Mouse (Mus musculus) midbrain, embryonic 15.5 days (tissue): Measurements from ENCODE around the gene Clasp2. TPM values are rescaled to one million over a fixed set of nuclear protein-coding genes. Genes with fewer than 3 reads are reported as not detected.

ENCODE experiments used
- ATAC-seq: fragments of 200-750 bp; cut with Nextera tagmentation; replicated peaks from 2 replicates; pipeline ENCODE4 v1.8.0; 2017; ENCODE audit warnings: moderate TSS enrichment
- H3K27ac ChIP-seq: fragments of 300-500 bp; sonication (generic); 2 replicates; pipeline ENCODE4 v1.5.1; 2015; ENCODE audit warnings: mild to moderate bottlenecking, inconsistent platforms
- H3K27me3 ChIP-seq: fragments of 300-500 bp; sonication (generic); replicated peaks from 2 replicates; pipeline ENCODE4 v1.6.1; 2015; ENCODE audit warnings: inconsistent platforms
- H3K36me3 ChIP-seq: fragments of 300-500 bp; sonication (generic); replicated peaks from 2 replicates; pipeline ENCODE4 v1.6.1; 2015; ENCODE audit warnings: inconsistent platforms
- H3K4me1 ChIP-seq: fragments of 300-500 bp; sonication (generic); 2 replicates; pipeline ENCODE4 v1.6.1; 2015; ENCODE audit warnings: inconsistent platforms
- H3K4me2 ChIP-seq: fragments of 300-500 bp; sonication (generic); 2 replicates; pipeline ENCODE4 v1.6.1; 2015; ENCODE audit warnings: inconsistent platforms, mild to moderate bottlenecking, moderate library complexity
- H3K4me3 ChIP-seq: fragments of 300-500 bp; sonication (generic); 2 replicates; pipeline ENCODE4 v1.5.1; 2015; ENCODE audit warnings: mild to moderate bottlenecking, inconsistent platforms
- H3K9ac ChIP-seq: fragments of 300-500 bp; sonication (generic); 2 replicates; pipeline ENCODE4 v1.6.1; 2015; ENCODE audit warnings: mild to moderate bottlenecking, inconsistent platforms
- H3K9me3 ChIP-seq: fragments of 300-500 bp; sonication (generic); 2 replicates; pipeline ENCODE4 v1.6.1; 2016; ENCODE audit warnings: inconsistent platforms
- whole genome bisulfite sequencing: fragments of 180-500 bp; shearing (Covaris S2); methylation state at CpG from one replicate; pipeline ENCODE4 v1.1.7; 2015; ENCODE audit warnings: mixed read lengths; 5-methylcytosine and 5-hydroxymethylcytosine counted together
- polyA plus RNA-seq: library from polyadenylated mRNA; unstranded; fragments of >200 nt; fragmentation: Nextera tagmentation; extraction: Ambion mirVana; gene quantifications from 2 replicates; pipeline ENCODE4 v1.2.1, GENCODE M21; 2015

Clasp2 gene
- polyA plus RNA-seq, 1 experiment from 2014 or later, result 143 TPM

DNA sequence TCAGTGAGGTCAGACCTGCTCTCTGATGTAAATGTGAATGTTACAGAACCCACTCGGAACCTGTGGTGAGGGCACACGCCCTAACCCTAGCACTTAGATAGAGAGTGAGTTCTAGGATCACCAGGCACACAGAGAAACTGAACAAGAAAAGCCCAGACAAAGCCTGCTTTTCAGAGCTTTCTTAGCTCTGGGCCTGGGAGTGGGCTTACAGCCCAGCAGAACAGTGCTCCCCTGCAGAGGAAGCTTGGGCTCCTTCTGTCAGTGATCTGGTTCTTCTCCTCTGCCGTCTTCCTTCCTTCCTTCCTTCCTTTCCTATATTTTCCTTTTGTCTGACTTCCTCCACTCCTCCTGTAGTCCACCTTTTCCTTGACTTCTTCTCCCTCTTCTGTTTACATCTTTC lies 61.5 kb downstream of the Clasp2 start:
- H3K4me1 ChIP-seq, result no peaks in the 10 kb centered on the region
- H3K9me3 ChIP-seq, result no peaks in the 10 kb centered on the region
- no peak overlapping the region for H3K27ac ChIP-seq
- H3K4me2 ChIP-seq, result no peak overlapping the region
- no peaks in the 10 kb centered on the region for H3K27me3 ChIP-seq
- 42% methylated on average over 3 of the region's 3 CpGs for WGBS
- no peak for ATAC-seq
- H3K36me3 ChIP-seq, result no peaks in the 10 kb centered on the region
- no peak overlapping the region for H3K4me3 ChIP-seq
- H3K9ac ChIP-seq, result no peak overlapping the region

GRCm38 (mm10) chr9:113803751-113804150 lies 62.5 kb downstream of the Clasp2 start:
- H3K9me3 ChIP-seq, result no peaks in the 10 kb centered on the region
- no peak overlapping the region for H3K9ac ChIP-seq
- no peaks in the 10 kb centered on the region for H3K36me3 ChIP-seq
- 78% methylated on average over 2 of the region's 2 CpGs for WGBS
- no peak for ATAC-seq
- H3K4me2 ChIP-seq, result no peak overlapping the region
- no peaks in the 10 kb centered on the region for H3K4me1 ChIP-seq
- H3K27me3 ChIP-seq, result no peaks in the 10 kb centered on the region
- H3K4me3 ChIP-seq, result no peak overlapping the region
- H3K27ac ChIP-seq, result no peak overlapping the region

DNA sequence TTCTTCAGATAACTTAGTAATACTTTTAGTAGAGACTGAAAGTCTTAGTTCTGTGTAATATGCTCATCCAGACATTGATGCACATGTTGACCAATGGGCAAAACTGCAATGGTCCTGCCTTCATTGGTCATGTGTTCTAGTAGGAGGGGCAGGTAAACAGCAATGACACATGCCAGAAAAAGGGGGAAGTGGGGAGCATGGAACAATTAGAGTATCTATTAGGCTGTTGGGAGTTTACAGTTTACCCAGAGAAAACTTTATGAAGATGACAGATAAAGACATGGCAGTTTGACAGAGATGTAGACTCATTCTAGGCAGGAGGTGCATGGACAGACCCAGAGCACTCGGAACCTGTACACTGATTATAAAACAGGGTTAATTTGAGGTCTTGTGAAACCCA lies 64.1 kb downstream of the Clasp2 start:
- 97% methylated on average over 1 of the region's 1 CpGs for WGBS
- H3K4me3 ChIP-seq, result no peak overlapping the region
- no peaks in the 10 kb centered on the region for H3K27me3 ChIP-seq
- no peaks in the 10 kb centered on the region for H3K36me3 ChIP-seq
- no peak overlapping the region for H3K4me2 ChIP-seq
- no peak overlapping the region for H3K27ac ChIP-seq
- no peak overlapping the region for H3K9ac ChIP-seq
- H3K4me1 ChIP-seq, result no peaks in the 10 kb centered on the region
- no peak for ATAC-seq
- no peaks in the 10 kb centered on the region for H3K9me3 ChIP-seq

DNA sequence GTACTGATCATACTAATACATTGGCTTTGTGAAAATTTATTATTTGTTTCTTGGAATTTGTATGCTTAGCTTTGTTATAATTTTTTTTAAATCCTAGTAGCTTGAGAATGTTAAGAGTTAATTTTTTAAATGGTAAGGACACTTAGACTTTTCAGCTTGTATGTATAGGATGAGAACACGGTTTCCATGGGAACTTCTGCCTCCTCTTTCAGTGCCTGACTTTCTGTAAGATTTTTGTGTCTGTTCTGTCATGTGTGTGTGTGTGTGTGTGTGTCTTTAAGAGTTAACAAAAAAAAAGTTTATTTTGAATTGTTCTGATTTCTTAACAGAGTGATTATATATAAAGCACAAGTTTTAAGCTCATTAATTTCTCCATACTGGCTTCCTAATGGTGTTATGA lies 70.1 kb downstream of the Clasp2 start:
- ATAC-seq, result no peak
- Histone ChIP-seq H3K9me3 (no peaks in the 10 kb centered on the region), H3K27me3 (no peaks in the 10 kb centered on the region), H3K4me3 (no peak overlapping the region), H3K36me3 (no peaks in the 10 kb centered on the region), H3K4me1 (peaks cover 30% of the 10 kb centered on the region), H3K4me2 (peak overlapping the region; percentile 56), H3K27ac (peak overlapping the region; percentile 37; the same call in 1 of the 2 replicates), H3K9ac (no peak overlapping the region)
- 43% methylated on average over 1 of the region's 1 CpGs for WGBS

DNA sequence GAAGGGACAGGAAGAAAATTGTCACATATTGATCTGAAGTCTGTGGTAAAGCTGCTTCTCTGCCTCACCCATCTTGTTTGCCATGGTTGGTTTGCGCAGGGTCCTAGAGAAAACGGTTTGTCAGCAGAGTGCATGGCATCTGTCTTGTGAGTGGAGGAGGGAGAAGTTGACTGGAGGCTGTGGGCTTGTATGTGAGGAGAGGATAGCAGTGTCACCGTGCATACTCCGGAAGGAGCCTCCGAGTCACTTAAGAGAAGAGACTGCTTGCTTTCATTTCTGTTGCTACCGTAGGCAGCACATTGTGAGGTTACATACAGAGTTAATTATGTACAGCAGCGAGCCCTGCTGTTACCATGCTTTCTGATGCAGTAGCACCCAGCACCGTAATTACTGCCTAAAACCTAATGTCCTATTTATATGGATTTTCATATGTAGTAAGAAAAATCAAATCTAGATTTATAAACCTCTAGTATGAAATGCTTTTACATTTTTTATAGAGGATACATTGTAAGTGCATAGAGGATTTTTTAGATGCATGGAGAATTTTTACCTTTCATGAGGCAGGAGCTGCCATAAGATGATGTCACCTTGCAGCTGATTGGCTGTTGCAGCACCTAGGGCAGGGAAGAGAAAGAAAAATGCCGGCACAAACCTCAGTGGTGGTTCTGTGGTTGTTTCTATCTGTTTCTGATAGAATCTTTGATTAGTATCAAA lies 70.8 kb downstream of the Clasp2 start:
- H3K4me2 ChIP-seq, result peak overlapping the region; percentile 56
- peaks cover 33% of the 10 kb centered on the region for H3K4me1 ChIP-seq
- H3K27me3 ChIP-seq, result no peaks in the 10 kb centered on the region
- peak overlapping the region; percentile 53 for H3K4me3 ChIP-seq
- H3K9ac ChIP-seq, result peak overlapping the region; percentile 69
- peak; percentile 94 for ATAC-seq
- 13% methylated on average over 9 of the region's 9 CpGs for WGBS
- peak overlapping the region; percentile 96 for H3K27ac ChIP-seq
- H3K36me3 ChIP-seq, result no peaks in the 10 kb centered on the region
- H3K9me3 ChIP-seq, result no peaks in the 10 kb centered on the region

- ATAC-seq, result peak; percentile 74
- Histone ChIP-seq H3K9ac (peak overlapping the region; percentile 69), H3K27ac (peak overlapping the region; percentile 96), H3K9me3 (no peaks in the 10 kb centered on the region), H3K36me3 (no peaks in the 10 kb centered on the region), H3K4me1 (peaks cover 33% of the 10 kb centered on the region), H3K4me3 (peak overlapping the region; percentile 53), H3K4me2 (peak overlapping the region; percentile 56), H3K27me3 (no peaks in the 10 kb centered on the region)
- 58% methylated on average over 4 of the region's 4 CpGs for WGBS
These were observed 71.4 kb downstream of the Clasp2 start for GRCm38 (mm10) chr9:113812671-113813001.

DNA sequence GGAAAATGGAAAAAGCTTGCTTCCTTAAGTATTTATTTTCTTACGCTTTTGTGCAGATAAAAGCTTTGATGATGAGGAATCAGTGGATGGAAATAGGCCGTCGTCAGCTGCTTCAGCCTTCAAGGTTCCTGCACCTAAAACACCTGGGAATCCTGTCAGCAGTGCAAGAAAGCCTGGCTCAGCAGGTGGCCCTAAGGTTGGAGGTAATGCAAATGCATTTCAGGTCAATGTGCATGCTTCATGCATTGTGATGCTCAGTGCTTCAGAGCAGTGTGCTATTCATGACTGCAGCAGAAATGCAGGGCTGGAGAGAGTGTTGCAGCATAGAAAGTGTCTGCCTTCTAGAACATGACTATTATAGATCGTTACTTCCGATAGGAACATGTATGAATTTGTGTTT lies 71.8 kb downstream of the Clasp2 start:
- H3K36me3 ChIP-seq, result no peaks in the 10 kb centered on the region
- 62% methylated on average over 5 of the region's 5 CpGs for WGBS
- H3K27me3 ChIP-seq, result no peaks in the 10 kb centered on the region
- peak overlapping the region; percentile 53 for H3K4me3 ChIP-seq
- peak overlapping the region; percentile 55 for H3K9ac ChIP-seq
- H3K4me1 ChIP-seq, result peaks cover 33% of the 10 kb centered on the region
- H3K27ac ChIP-seq, result peak overlapping the region; percentile 54
- no peaks in the 10 kb centered on the region for H3K9me3 ChIP-seq
- H3K4me2 ChIP-seq, result peak overlapping the region; percentile 56
- ATAC-seq, result peak; percentile 46; the same call in 1 of the 2 replicates

GRCm38 (mm10) chr9:113815836-113816235 lies 74.6 kb downstream of the Clasp2 start:
- Histone ChIP-seq H3K27ac (no peak overlapping the region), H3K9me3 (no peaks in the 10 kb centered on the region), H3K4me2 (no peak overlapping the region), H3K9ac (no peak overlapping the region), H3K27me3 (no peaks in the 10 kb centered on the region), H3K36me3 (no peaks in the 10 kb centered on the region), H3K4me1 (peaks cover 32% of the 10 kb centered on the region), H3K4me3 (no peak overlapping the region)
- ATAC-seq, result no peak
- WGBS, result 79% methylated on average over 2 of the region's 2 CpGs

DNA sequence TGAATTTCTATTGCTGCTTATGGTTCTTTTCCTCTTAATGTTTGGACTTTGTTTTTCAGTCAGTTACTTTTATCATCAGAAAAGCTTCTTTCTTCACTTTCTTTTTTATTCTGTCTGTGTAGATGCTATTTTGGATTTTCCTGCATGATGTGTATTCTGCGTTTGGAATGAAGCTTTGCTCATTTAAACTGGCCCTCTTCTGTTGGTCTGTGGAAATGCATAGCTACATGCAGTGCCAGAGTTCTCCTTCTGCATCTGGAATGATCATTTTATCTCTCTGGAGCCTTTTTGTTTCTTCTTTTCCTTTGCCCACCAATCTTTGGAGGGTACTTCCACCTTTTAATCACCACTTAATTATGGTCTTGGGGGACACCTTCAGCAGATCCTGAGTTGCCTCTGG lies 80.9 kb downstream of the Clasp2 start:
- no peak overlapping the region for H3K4me3 ChIP-seq
- no peak for ATAC-seq
- H3K4me1 ChIP-seq, result 0 out of 2 replicates have a peak, but pooled peaks cover 2% of the 10 kb centered on the region
- no peaks in the 10 kb centered on the region for H3K27me3 ChIP-seq
- no peaks in the 10 kb centered on the region for H3K9me3 ChIP-seq
- H3K27ac ChIP-seq, result no peak overlapping the region
- no peaks in the 10 kb centered on the region for H3K36me3 ChIP-seq
- WGBS, result 47% methylated on average over 1 of the region's 1 CpGs
- H3K9ac ChIP-seq, result no peak overlapping the region
- no peak overlapping the region for H3K4me2 ChIP-seq

- H3K4me3 ChIP-seq, result no peak overlapping the region
- H3K27me3 ChIP-seq, result no peaks in the 10 kb centered on the region
- ATAC-seq, result no peak
- no peaks in the 10 kb centered on the region for H3K36me3 ChIP-seq
- no peaks in the 10 kb centered on the region for H3K9me3 ChIP-seq
- no peak overlapping the region for H3K27ac ChIP-seq
- no peak overlapping the region for H3K9ac ChIP-seq
- no peaks in the 10 kb centered on the region for H3K4me1 ChIP-seq
- 72% methylated on average over 9 of the region's 9 CpGs for WGBS
- no peak overlapping the region for H3K4me2 ChIP-seq
These were observed 87.4 kb downstream of the Clasp2 start for GRCm38 (mm10) chr9:113828719-113829118.

DNA sequence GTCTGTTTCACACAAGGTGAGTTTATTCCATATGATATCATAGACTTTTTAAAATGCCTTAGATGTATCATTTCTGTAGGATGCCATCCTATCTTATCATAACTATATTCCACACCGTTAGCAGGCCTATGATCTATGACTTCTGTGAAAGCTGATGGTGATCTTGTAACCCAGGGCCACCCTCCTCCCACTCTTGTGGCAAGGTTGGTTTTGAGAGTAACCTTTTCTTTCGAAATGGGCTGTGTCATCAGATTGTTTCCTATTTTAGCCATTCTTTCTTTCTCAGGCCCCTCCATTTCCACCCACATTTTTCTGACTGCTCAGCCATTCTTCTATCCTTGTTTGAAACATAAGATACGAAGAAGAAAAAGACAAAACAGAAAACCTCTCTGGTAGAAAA lies 88.9 kb downstream of the Clasp2 start:
- Histone ChIP-seq H3K9ac (no peak overlapping the region), H3K4me2 (no peak overlapping the region), H3K9me3 (no peaks in the 10 kb centered on the region), H3K36me3 (no peaks in the 10 kb centered on the region), H3K27me3 (no peaks in the 10 kb centered on the region), H3K27ac (no peak overlapping the region), H3K4me1 (no peaks in the 10 kb centered on the region), H3K4me3 (no peak overlapping the region)
- 91% methylated on average over 3 of the region's 3 CpGs for WGBS
- no peak for ATAC-seq

DNA sequence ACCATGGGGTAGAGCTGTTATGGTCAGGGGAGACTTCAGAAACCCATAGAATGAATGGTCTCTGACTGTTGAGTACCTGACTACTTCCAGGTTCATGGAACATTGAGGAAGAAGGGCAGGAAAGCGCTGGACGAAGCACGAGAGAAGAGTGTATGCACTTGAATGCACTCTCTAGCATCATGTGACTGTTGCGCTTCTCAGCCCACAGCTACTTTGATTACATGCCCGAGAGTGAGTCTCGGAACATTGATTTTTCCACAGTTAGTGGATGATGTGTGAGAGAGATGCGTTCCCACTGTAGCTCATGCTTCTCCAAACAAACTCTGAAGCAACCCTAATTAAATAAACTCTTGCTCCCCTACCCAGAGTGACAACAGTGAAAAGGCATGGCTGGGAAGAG lies 92.2 kb downstream of the Clasp2 start:
- no peaks in the 10 kb centered on the region for H3K27me3 ChIP-seq
- no peak overlapping the region for H3K4me2 ChIP-seq
- WGBS, result 87% methylated on average over 7 of the region's 7 CpGs
- H3K9me3 ChIP-seq, result no peaks in the 10 kb centered on the region
- H3K4me1 ChIP-seq, result no peaks in the 10 kb centered on the region
- no peak overlapping the region for H3K4me3 ChIP-seq
- H3K27ac ChIP-seq, result no peak overlapping the region
- no peak overlapping the region for H3K9ac ChIP-seq
- no peak for ATAC-seq
- H3K36me3 ChIP-seq, result no peaks in the 10 kb centered on the region

- Histone ChIP-seq H3K27ac (no peak overlapping the region), H3K4me3 (no peak overlapping the region), H3K36me3 (peaks cover 4% of the 10 kb centered on the region; the same call in 1 of the 2 replicates), H3K4me2 (no peak overlapping the region), H3K4me1 (no peaks in the 10 kb centered on the region), H3K27me3 (no peaks in the 10 kb centered on the region), H3K9me3 (no peaks in the 10 kb centered on the region), H3K9ac (no peak overlapping the region)
- WGBS, result 88% methylated on average over 4 of the region's 4 CpGs
- no peak for ATAC-seq
These were observed 95.7 kb downstream of the Clasp2 start for GRCm38 (mm10) chr9:113837001-113837400.
